Mouse (Mus musculus) induced T-regulatory cell, adult 2 months (primary cell): ENCODE measurements at regions not wholly inside any gene's neighbourhood (a gene's known extent, or its start where the extent isn't known, plus 50 kb on each side); places are given as distances from the start of the nearest gene placed in this dataset.
A peak's percentile ranks its signal among the peaks of the same experiment; 100 is the strongest.

Source experiments
- DNase-seq: peaks from one replicate; pipeline ENCODE4 v3.0.0-alpha.2; 2012; ENCODE audit warnings: low read depth

GRCm38 (mm10) chr3:120748513-120748912 is 423.0 kb downstream of the Rwdd3 start:
- DNase-seq: no peak

GRCm38 (mm10) chr3:120747678-120748077 is 423.8 kb downstream of the Rwdd3 start:
- DNase-seq: peak; percentile 4

GRCm38 (mm10) chr3:120733332-120733731 is 438.2 kb downstream of the Rwdd3 start:
- DNase-seq: no peak

GRCm38 (mm10) chr3:120732391-120732790 is 439.1 kb downstream of the Rwdd3 start:
- no peak for DNase-seq

- no peak for DNase-seq
Observed at GRCm38 (mm10) chr3:120731287-120731686, 440.2 kb downstream of the Rwdd3 start.

- no peak for DNase-seq
Observed at GRCm38 (mm10) chr3:120730225-120730624, 441.3 kb downstream of the Rwdd3 start.

GRCm38 (mm10) chr3:120729671-120730070 is 441.8 kb downstream of the Rwdd3 start:
- no peak for DNase-seq

- DNase-seq: no peak
Observed at GRCm38 (mm10) chr3:120685227-120685626, 486.3 kb downstream of the Rwdd3 start.

GRCm38 (mm10) chr3:120675906-120676305 is 495.6 kb downstream of the Rwdd3 start:
- no peak for DNase-seq

- DNase-seq: no peak
Observed at GRCm38 (mm10) chr3:120668654-120669053, 502.8 kb downstream of the Rwdd3 start.

GRCm38 (mm10) chr3:120662521-120662920 is 509.0 kb downstream of the Rwdd3 start:
- DNase-seq: no peak

- DNase-seq: no peak
Observed at GRCm38 (mm10) chr3:120660776-120661175, 510.7 kb downstream of the Rwdd3 start.

- DNase-seq: no peak
Observed at GRCm38 (mm10) chr3:120649047-120649868, 522.2 kb downstream of the Rwdd3 start.

- DNase-seq: no peak
Observed at GRCm38 (mm10) chr3:120648391-120648790, 523.1 kb downstream of the Rwdd3 start.

GRCm38 (mm10) chr3:120636669-120637305 is 534.7 kb downstream of the Rwdd3 start:
- DNase-seq: no peak

GRCm38 (mm10) chr3:120618358-120618757 is 553.1 kb downstream of the Rwdd3 start:
- no peak for DNase-seq

- no peak for DNase-seq
Observed at GRCm38 (mm10) chr3:120594226-120594625, 577.3 kb downstream of the Rwdd3 start.

GRCm38 (mm10) chr3:120591183-120591582 is 580.3 kb downstream of the Rwdd3 start:
- no peak for DNase-seq

- DNase-seq: no peak
Observed at GRCm38 (mm10) chr3:120570806-120571425, 600.6 kb downstream of the Rwdd3 start.

- DNase-seq: no peak
Observed at GRCm38 (mm10) chr3:120541556-120542476, 629.7 kb downstream of the Rwdd3 start.

- no peak for DNase-seq
Observed at GRCm38 (mm10) chr3:120533901-120534300, 637.6 kb downstream of the Rwdd3 start.
